Mouse (Mus musculus) E14TG2a.4 (cell line): ENCODE measurements around the gene Mmd2.

ENCODE experiments used
- H3K27me3 ChIP-seq: 2 replicates; pipeline ENCODE4 v1.6.1; 2014; ENCODE audit warnings: low read length, control low read depth; ENCODE audit not compliant: insufficient read depth
- H3K36me3 ChIP-seq: 2 replicates; pipeline ENCODE4 v1.6.1; 2014; ENCODE audit warnings: low read length, control low read depth; ENCODE audit not compliant: insufficient read depth
- H3K4me1 ChIP-seq: replicated peaks from 2 replicates; pipeline ENCODE4 v1.6.1; 2014; ENCODE audit warnings: low read depth, low read length, control low read depth
- H3K4me3 ChIP-seq: replicated peaks from 2 replicates; pipeline ENCODE4 v1.5.1; 2014; ENCODE audit warnings: mild to moderate bottlenecking, low read length
- H3K9me3 ChIP-seq: 2 replicates; pipeline ENCODE4 v1.6.1; 2014; ENCODE audit warnings: low read length, control low read depth
- CTCF ChIP-seq: conservative IDR thresholded peaks from 2 replicates; pipeline ENCODE4 v1.5.1; 2014; ENCODE audit warnings: low read length
- NANOG ChIP-seq: IDR thresholded peaks from 2 replicates; pipeline ENCODE4 v1.6.1; 2014; ENCODE audit warnings: borderline replicate concordance, low read length, mixed read lengths
- POU5F1 ChIP-seq: IDR thresholded peaks from 2 replicates; pipeline ENCODE4 v1.6.1; 2014; ENCODE audit warnings: low read length, borderline replicate concordance

The Mmd2 gene

GRCm38 (mm10) chr5:142595698-142596097, 12.9 kb downstream of the Mmd2 start:
- TF ChIP-seq POU5F1 (no peak), NANOG (no peak), CTCF (no peak)
- Histone ChIP-seq H3K36me3 (no peaks in the 10 kb centered on the region), H3K9me3 (no peaks in the 10 kb centered on the region), H3K4me1 (peaks cover 16% of the 10 kb centered on the region), H3K4me3 (no peak overlapping the region), H3K27me3 (no peaks in the 10 kb centered on the region)

DNA sequence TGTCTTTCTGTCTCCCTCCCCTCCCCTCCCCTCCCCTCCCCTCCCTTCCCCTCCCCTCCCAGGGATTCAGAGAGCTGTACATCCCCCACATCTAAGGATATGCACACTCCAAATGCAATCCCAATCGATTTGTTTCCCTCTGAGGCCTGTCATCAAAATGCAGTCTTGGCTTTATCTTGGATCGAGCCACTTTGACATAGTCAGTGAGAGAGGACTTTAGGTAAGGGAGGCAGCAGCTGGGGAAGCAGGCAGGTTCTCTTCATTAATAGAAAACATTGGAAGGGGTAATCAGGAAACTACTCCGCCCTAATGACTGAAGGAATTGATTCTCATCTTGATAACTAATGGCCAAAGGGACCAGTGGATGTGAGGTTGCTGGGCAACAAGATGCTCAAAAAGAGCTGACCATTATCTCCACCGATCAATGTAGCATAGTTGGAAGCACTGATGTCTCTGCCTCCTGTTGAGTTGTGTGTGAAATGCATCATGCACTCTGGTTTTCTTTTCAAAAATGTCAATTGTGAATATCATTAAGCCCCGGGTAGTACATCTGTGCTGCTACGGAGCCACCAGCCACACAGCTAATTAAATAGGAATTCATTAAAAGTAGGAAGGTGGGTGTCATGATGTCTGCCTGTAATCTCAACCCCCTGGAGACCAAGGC, 17.5 kb downstream of the Mmd2 start:
- no peak overlapping the region for H3K4me3 ChIP-seq
- H3K9me3 ChIP-seq = no peaks in the 10 kb centered on the region
- peaks cover 36% of the 10 kb centered on the region for H3K4me1 ChIP-seq
- peaks cover 7% of the 10 kb centered on the region; the same call in 1 of the 2 replicates for H3K27me3 ChIP-seq
- TF ChIP-seq NANOG = no peak
- no peak for TF ChIP-seq CTCF
- no peak for TF ChIP-seq POU5F1
- no peaks in the 10 kb centered on the region for H3K36me3 ChIP-seq

DNA sequence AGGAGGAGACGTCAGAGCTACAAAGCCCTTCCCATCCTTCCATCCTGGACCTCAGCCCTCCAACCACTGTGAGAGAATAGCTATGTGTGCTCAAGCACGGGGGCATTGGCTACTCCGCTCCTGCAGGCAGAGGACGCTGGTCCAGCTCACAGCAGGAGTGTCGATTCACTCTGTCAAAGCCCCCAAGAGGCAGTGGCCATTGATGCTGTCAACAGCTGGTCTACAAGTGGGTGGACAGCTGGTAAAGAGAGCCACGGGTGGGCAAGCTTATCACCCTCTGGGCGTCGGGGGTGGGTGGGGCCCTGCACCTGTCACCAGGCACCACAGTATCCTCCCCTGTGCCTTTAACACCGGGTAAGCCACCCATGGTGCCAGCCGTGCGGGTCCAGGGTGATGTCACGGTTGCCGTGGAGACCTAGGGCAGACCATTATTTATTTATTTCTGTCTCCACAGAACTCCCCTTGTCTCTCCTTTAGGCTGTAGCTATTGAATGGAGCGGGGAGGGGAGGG, 24.9 kb downstream of the Mmd2 start:
- no peak for TF ChIP-seq CTCF
- no peak for TF ChIP-seq NANOG
- no peak for TF ChIP-seq POU5F1
- H3K4me1 ChIP-seq = peaks cover 27% of the 10 kb centered on the region
- peaks cover 7% of the 10 kb centered on the region for H3K9me3 ChIP-seq
- H3K4me3 ChIP-seq = no peak overlapping the region
- peaks cover 10% of the 10 kb centered on the region for H3K27me3 ChIP-seq
- H3K36me3 ChIP-seq = no peaks in the 10 kb centered on the region

- Histone ChIP-seq H3K4me3 (no peak overlapping the region), H3K4me1 (peaks cover 27% of the 10 kb centered on the region), H3K27me3 (peaks cover 3% of the 10 kb centered on the region), H3K36me3 (no peaks in the 10 kb centered on the region), H3K9me3 (peaks cover 7% of the 10 kb centered on the region)
- TF ChIP-seq NANOG = no peak
- TF ChIP-seq CTCF = peak; percentile 79
Measured at GRCm38 (mm10) chr5:142581517-142581916, 27.1 kb downstream of the Mmd2 start.

DNA sequence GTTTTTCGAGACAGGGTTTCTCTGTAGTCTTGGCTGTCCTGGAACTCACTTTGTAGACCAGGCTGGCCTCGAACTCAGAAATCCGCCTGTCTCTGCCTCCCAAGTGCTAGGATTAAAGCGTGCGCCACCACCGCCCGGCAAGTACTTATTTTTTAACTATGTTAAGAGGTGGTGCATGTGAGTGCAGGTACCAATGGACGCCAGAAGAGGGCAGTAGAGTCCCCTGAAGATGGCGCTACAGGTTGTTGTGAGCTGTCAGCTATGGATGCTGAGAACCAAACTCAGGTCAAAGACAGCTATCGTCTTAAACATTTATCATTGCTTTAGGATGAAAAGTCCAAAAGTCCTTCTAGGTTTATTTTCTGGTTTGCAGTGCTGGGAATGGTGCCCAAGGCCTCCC, 30.4 kb downstream of the Mmd2 start:
- no peaks in the 10 kb centered on the region for H3K9me3 ChIP-seq
- no peak overlapping the region for H3K4me3 ChIP-seq
- peaks cover 6% of the 10 kb centered on the region; the same call in 1 of the 2 replicates for H3K4me1 ChIP-seq
- TF ChIP-seq POU5F1 = no peak
- peak; percentile 31 for TF ChIP-seq CTCF
- no peak for TF ChIP-seq NANOG
- peaks cover 3% of the 10 kb centered on the region for H3K27me3 ChIP-seq
- no peaks in the 10 kb centered on the region for H3K36me3 ChIP-seq

GRCm38 (mm10) chr5:142576832-142577231, 31.8 kb downstream of the Mmd2 start:
- peaks cover 3% of the 10 kb centered on the region for H3K27me3 ChIP-seq
- TF ChIP-seq POU5F1 = no peak
- no peak for TF ChIP-seq NANOG
- TF ChIP-seq CTCF = no peak
- H3K4me3 ChIP-seq = no peak overlapping the region
- H3K9me3 ChIP-seq = no peaks in the 10 kb centered on the region; the same call in 1 of the 2 replicates
- peaks cover 6% of the 10 kb centered on the region; the same call in 1 of the 2 replicates for H3K4me1 ChIP-seq
- H3K36me3 ChIP-seq = no peaks in the 10 kb centered on the region

GRCm38 (mm10) chr5:142574323-142575057, 34.1 kb downstream of the Mmd2 start:
- Histone ChIP-seq H3K9me3 (no peaks in the 10 kb centered on the region; the same call in 1 of the 2 replicates), H3K36me3 (no peaks in the 10 kb centered on the region), H3K4me3 (no peak overlapping the region), H3K4me1 (peaks cover 6% of the 10 kb centered on the region; the same call in 1 of the 2 replicates), H3K27me3 (peaks cover 3% of the 10 kb centered on the region; the same call in 1 of the 2 replicates)
- TF ChIP-seq NANOG (no peak), POU5F1 (no peak), CTCF (no peak)

GRCm38 (mm10) chr5:142564606-142565005, 44.0 kb downstream of the Mmd2 start:
- TF ChIP-seq CTCF = no peak
- TF ChIP-seq POU5F1 = no peak
- no peak for TF ChIP-seq NANOG
- H3K4me1 ChIP-seq = peaks cover 14% of the 10 kb centered on the region

More at GRCm38 (mm10) chr5:142564606-142565005, 44.0 kb downstream of the Mmd2 start:
- Histone ChIP-seq H3K4me3 (no peak overlapping the region), H3K27me3 (no peaks in the 10 kb centered on the region), H3K36me3 (no peaks in the 10 kb centered on the region), H3K9me3 (peaks cover 21% of the 10 kb centered on the region)
